Mouse (Mus musculus) cerebellum, adult 2 months (tissue): ENCODE data around the gene Dcst1. TPM values are rescaled to one million over a fixed set of nuclear protein-coding genes. Genes with fewer than 3 reads are reported as not detected.

ENCODE experiments used
- DNase-seq, 2 experiments: peaks; one replicate each; pipeline ENCODE4 v3.0.0; 2021
- H3K27ac ChIP-seq: fragments of 200-500 bp; 2 replicates; pipeline ENCODE4 v1.5.1; 2012; ENCODE audit warnings: low read length, control low read depth, inconsistent platforms; ENCODE audit not compliant: insufficient read depth
- H3K27me3 ChIP-seq: fragments of 200-500 bp; 2 replicates; pipeline ENCODE4 v1.6.1; 2012; ENCODE audit warnings: inconsistent platforms, mild to moderate bottlenecking, low read length, moderate library complexity; ENCODE audit not compliant: control insufficient read depth, insufficient read depth
- H3K4me1 ChIP-seq: fragments of 200-500 bp; 2 replicates; pipeline ENCODE4 v1.6.1; 2011; ENCODE audit warnings: low read length; ENCODE audit not compliant: control insufficient read depth, insufficient read depth
- H3K4me3 ChIP-seq: fragments of 200-500 bp; replicated peaks from 2 replicates; pipeline ENCODE3; 2011; ENCODE audit warnings: mild to moderate bottlenecking, low read depth, low read length, control low read depth; ENCODE audit not compliant: insufficient read depth
- CTCF ChIP-seq: fragments of 200-500 bp; IDR thresholded peaks from 2 replicates; pipeline ENCODE4 v1.5.1; 2011; ENCODE audit warnings: low read depth, mild to moderate bottlenecking, control low read depth, low read length, moderate library complexity, borderline replicate concordance; ENCODE audit not compliant: insufficient read depth
- POLR2A ChIP-seq: fragments of 200-500 bp; IDR thresholded peaks from 2 replicates; pipeline ENCODE4 v1.6.1; 2011; ENCODE audit warnings: low read length, control low read depth, borderline replicate concordance; ENCODE audit not compliant: insufficient read depth
- WGBS: fragments of 180-500 bp; shearing (Covaris S2); methylation state at CpG from one replicate; pipeline ENCODE4 v1.1.7; 2018; 5-methylcytosine and 5-hydroxymethylcytosine counted together
- polyA plus RNA-seq: library from polyadenylated mRNA; depleted of rRNA; stranded (reverse); fragments of >200 nt; gene quantifications from 2 replicates; pipeline ENCODE4 v1.2.3, GENCODE M21; 2012

Gene Dcst1
- polyA plus RNA-seq, 1 experiment, result 0.10 TPM

GRCm38 (mm10) chr3:89386438-89387420, 21.7 kb upstream of the Dcst1 start:
- peaks cover 38% of the 10 kb centered on the region for H3K4me1 ChIP-seq
- WGBS, result 65% methylated on average over 17 of the region's 17 CpGs
- TF ChIP-seq POLR2A (no peak), CTCF (no peak)
- no peaks in the 10 kb centered on the region for H3K27me3 ChIP-seq
- DNase-seq, result no peak
- no peak overlapping the region for H3K4me3 ChIP-seq
- H3K27ac ChIP-seq, result no peak overlapping the region

GRCm38 (mm10) chr3:89385451-89385850, 20.4 kb upstream of the Dcst1 start:
- H3K27me3 ChIP-seq, result no peaks in the 10 kb centered on the region
- peak in 1 of 2 experiments; percentile 5 for DNase-seq
- WGBS, result 72% methylated on average over 11 of the region's 11 CpGs
- H3K27ac ChIP-seq, result no peak overlapping the region
- peaks cover 33% of the 10 kb centered on the region for H3K4me1 ChIP-seq
- no peak overlapping the region for H3K4me3 ChIP-seq
- TF ChIP-seq POLR2A (no peak), CTCF (no peak)

- Histone ChIP-seq H3K4me1 (peaks cover 28% of the 10 kb centered on the region), H3K27me3 (no peaks in the 10 kb centered on the region), H3K27ac (no peak overlapping the region), H3K4me3 (no peak overlapping the region)
- TF ChIP-seq POLR2A (no peak), CTCF (no peak)
- 62% methylated on average over 12 of the region's 12 CpGs for WGBS
- peak in 1 of 2 experiments; percentile 8 for DNase-seq
Measured at GRCm38 (mm10) chr3:89384331-89385076, 19.5 kb upstream of the Dcst1 start.

GRCm38 (mm10) chr3:89383651-89384255, 18.7 kb upstream of the Dcst1 start:
- no peak for TF ChIP-seq POLR2A
- no peak for TF ChIP-seq CTCF
- 51% methylated on average over 5 of the region's 5 CpGs for WGBS
- H3K4me1 ChIP-seq, result peaks cover 28% of the 10 kb centered on the region
- H3K4me3 ChIP-seq, result no peak overlapping the region
- H3K27ac ChIP-seq, result no peak overlapping the region
- DNase-seq, result peak in 1 of 2 experiments; percentile 17
- H3K27me3 ChIP-seq, result no peaks in the 10 kb centered on the region

- Histone ChIP-seq H3K27me3 (no peaks in the 10 kb centered on the region), H3K4me3 (no peak overlapping the region), H3K27ac (no peak overlapping the region), H3K4me1 (peaks cover 23% of the 10 kb centered on the region)
- peak in 1 of 2 experiments; percentile 9 for DNase-seq
- TF ChIP-seq CTCF (no peak), POLR2A (no peak)
- WGBS, result 44% methylated on average over 5 of the region's 5 CpGs
Measured at GRCm38 (mm10) chr3:89382950-89383349, 17.9 kb upstream of the Dcst1 start.

GRCm38 (mm10) chr3:89382033-89382882, 17.2 kb upstream of the Dcst1 start:
- no peak overlapping the region for H3K4me3 ChIP-seq
- WGBS, result 92% methylated on average over 9 of the region's 9 CpGs
- H3K27ac ChIP-seq, result no peak overlapping the region
- H3K27me3 ChIP-seq, result no peaks in the 10 kb centered on the region
- peaks cover 17% of the 10 kb centered on the region for H3K4me1 ChIP-seq
- peak in 1 of 2 experiments; percentile 4 for DNase-seq
- no peak for TF ChIP-seq POLR2A
- no peak for TF ChIP-seq CTCF

- no peak overlapping the region for H3K27ac ChIP-seq
- H3K4me1 ChIP-seq, result peaks cover 14% of the 10 kb centered on the region
- WGBS, result 67% methylated on average over 11 of the region's 11 CpGs
- DNase-seq, result no peak
- no peak overlapping the region for H3K4me3 ChIP-seq
- TF ChIP-seq POLR2A (no peak), CTCF (no peak)
- no peaks in the 10 kb centered on the region for H3K27me3 ChIP-seq
Measured at GRCm38 (mm10) chr3:89381233-89381632, 16.2 kb upstream of the Dcst1 start.
